Mouse (Mus musculus) limb, embryonic 11.5 days (tissue): ENCODE measurements around the gene Ephb2. TPM values are rescaled to one million over a fixed set of nuclear protein-coding genes. Genes with fewer than 3 reads are reported as not detected.

Source experiments
- ATAC-seq: fragments of 200-750 bp; cut with Nextera tagmentation; 2 replicates; pipeline ENCODE4 v1.8.0; 2017; ENCODE audit warnings: low read depth; ENCODE audit not compliant: insufficient number of reproducible peaks, low FRiP score, low TSS enrichment
- DNase-seq: peaks from one replicate; pipeline ENCODE4 v3.0.0-alpha.2; 2015; ENCODE audit warnings: low spot score
- H3K27ac ChIP-seq: fragments of 300-500 bp; sonication (generic); replicated peaks from 2 replicates; pipeline ENCODE4 v1.5.1; 2014; ENCODE audit warnings: low read depth, mild to moderate bottlenecking, low read length
- H3K27me3 ChIP-seq: fragments of 300-500 bp; sonication (generic); 2 replicates; pipeline ENCODE4 v1.6.1; 2014; ENCODE audit warnings: mild to moderate bottlenecking, low read length, mixed read lengths; ENCODE audit not compliant: control insufficient read depth, insufficient read depth
- H3K36me3 ChIP-seq: fragments of 300-500 bp; sonication (generic); 2 replicates; pipeline ENCODE4 v1.6.1; 2014; ENCODE audit warnings: mild to moderate bottlenecking, low read length, moderate library complexity, mixed read lengths; ENCODE audit not compliant: control insufficient read depth, insufficient read depth
- H3K4me1 ChIP-seq: fragments of 300-500 bp; sonication (generic); 2 replicates; pipeline ENCODE4 v1.6.1; 2014; ENCODE audit warnings: low read length, mixed read lengths; ENCODE audit not compliant: control insufficient read depth, insufficient read depth
- H3K4me2 ChIP-seq: fragments of 300-500 bp; sonication (generic); 2 replicates; pipeline ENCODE4 v1.6.1; 2014; ENCODE audit warnings: low read depth, mild to moderate bottlenecking, moderate library complexity; ENCODE audit not compliant: severe bottlenecking
- H3K4me3 ChIP-seq: fragments of 300-500 bp; sonication (generic); 2 replicates; pipeline ENCODE4 v1.5.1; 2014; ENCODE audit warnings: low read depth, low read length
- H3K9ac ChIP-seq: fragments of 300-500 bp; sonication (generic); 2 replicates; pipeline ENCODE4 v1.6.1; 2014; ENCODE audit warnings: mild to moderate bottlenecking, low read length
- H3K9me3 ChIP-seq: fragments of 300-500 bp; sonication (generic); 2 replicates; pipeline ENCODE4 v1.6.1; 2016; ENCODE audit warnings: low read length; ENCODE audit not compliant: control insufficient read depth
- whole genome bisulfite sequencing: fragments of 180-500 bp; shearing (Covaris S2); extraction: QIAGEN DNeasy Blood & Tissue Kit; methylation state at CpG from one replicate; pipeline ENCODE4 v1.1.7; 2014; 5-methylcytosine and 5-hydroxymethylcytosine counted together
- polyA plus RNA-seq: library from polyadenylated mRNA; unstranded; fragments of >200 nt; fragmentation: Nextera tagmentation; extraction: Ambion mirVana; gene quantifications from 2 replicates; pipeline ENCODE4 v1.2.1, GENCODE M21; 2014

The Ephb2 gene
- polyA plus RNA-seq, 1 experiment from 2014 or later = 12.5 TPM

DNA sequence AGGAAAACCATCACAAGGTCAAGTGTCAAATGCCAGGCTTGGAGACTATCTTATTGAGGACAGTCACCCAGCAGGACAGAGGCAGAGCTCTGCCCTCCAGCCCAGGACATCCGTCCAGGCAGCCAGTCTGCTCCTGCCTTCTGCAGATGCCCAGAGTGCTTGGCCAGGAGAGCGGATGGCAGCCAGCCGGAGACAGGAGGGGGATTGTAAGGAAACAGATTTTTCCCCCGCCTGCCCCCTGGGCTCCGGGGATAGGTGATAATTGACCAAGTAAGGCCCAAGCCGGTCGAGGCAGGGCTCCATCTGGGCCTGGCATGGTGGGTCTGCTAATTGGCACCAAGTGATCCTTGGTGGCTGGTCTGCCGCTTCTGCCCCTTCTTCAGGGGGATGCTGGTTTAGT is 133.3 kb downstream of the Ephb2 start:
- peaks cover 25% of the 10 kb centered on the region for H3K4me1 ChIP-seq
- WGBS = 43% methylated on average over 8 of the region's 8 CpGs

DNA sequence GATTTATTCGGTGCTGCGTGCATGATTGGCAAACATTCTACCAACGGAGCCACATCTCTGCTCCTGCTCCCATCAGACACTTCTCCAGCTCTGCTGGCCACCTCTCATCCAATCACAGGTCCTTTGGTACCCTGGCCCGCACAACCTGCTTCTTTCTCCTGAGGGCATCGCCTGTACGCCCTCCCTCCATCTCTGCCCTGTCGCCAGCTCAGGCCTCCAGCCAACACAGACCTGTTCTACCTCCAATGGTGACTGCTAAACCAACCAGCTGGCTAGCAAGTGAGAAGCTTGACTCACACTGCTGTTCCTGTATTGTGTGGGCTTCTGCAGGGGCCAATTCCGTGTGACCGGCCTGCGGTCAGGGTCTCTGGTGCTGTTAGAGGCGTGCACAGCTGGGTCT is 134.6 kb downstream of the Ephb2 start:
- H3K27me3 ChIP-seq = no peaks in the 10 kb centered on the region
- DNase-seq (no peak), ATAC-seq (no peak)
- no peaks in the 10 kb centered on the region for H3K36me3 ChIP-seq
- H3K4me1 ChIP-seq = peaks cover 25% of the 10 kb centered on the region
- no peak overlapping the region for H3K4me2 ChIP-seq
- H3K27ac ChIP-seq = no peak overlapping the region
- H3K9ac ChIP-seq = no peak overlapping the region
- no peaks in the 10 kb centered on the region for H3K9me3 ChIP-seq
- WGBS = 95% methylated on average over 11 of the region's 11 CpGs
- no peak overlapping the region for H3K4me3 ChIP-seq

More for the DNA sequence above, 133.3 kb downstream of the Ephb2 start:
- Histone ChIP-seq H3K27ac (no peak overlapping the region), H3K4me3 (no peak overlapping the region), H3K9me3 (no peaks in the 10 kb centered on the region), H3K9ac (no peak overlapping the region), H3K27me3 (no peaks in the 10 kb centered on the region), H3K4me2 (no peak overlapping the region), H3K36me3 (no peaks in the 10 kb centered on the region)
- no peak for DNase-seq
- ATAC-seq = no peak

DNA sequence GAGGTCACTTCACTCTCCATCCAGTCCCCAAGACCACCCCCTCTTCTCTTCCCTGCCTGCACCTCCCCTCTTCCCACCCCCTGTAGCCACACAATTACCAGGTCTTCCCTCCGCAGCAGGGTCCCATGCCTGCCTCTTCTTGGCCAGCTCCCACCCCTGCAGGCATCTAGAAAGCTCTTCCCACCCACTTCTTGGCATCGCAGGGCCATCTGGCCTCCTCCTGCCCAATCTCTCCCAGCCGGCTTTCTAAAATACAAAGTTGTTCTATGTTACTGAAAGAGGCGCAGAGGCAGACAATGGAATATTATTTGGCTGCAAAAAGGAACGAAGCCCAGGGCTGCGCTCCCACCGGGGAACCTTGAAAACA is 136.7 kb downstream of the Ephb2 start:
- Histone ChIP-seq H3K9me3 (no peaks in the 10 kb centered on the region), H3K4me2 (no peak overlapping the region), H3K27ac (no peak overlapping the region), H3K4me1 (peaks cover 12% of the 10 kb centered on the region), H3K4me3 (no peak overlapping the region), H3K9ac (no peak overlapping the region), H3K27me3 (no peaks in the 10 kb centered on the region), H3K36me3 (peaks cover 3% of the 10 kb centered on the region; the same call in 1 of the 2 replicates)
- DNase-seq (no peak), ATAC-seq (no peak)
- 81% methylated on average over 7 of the region's 7 CpGs for WGBS

DNA sequence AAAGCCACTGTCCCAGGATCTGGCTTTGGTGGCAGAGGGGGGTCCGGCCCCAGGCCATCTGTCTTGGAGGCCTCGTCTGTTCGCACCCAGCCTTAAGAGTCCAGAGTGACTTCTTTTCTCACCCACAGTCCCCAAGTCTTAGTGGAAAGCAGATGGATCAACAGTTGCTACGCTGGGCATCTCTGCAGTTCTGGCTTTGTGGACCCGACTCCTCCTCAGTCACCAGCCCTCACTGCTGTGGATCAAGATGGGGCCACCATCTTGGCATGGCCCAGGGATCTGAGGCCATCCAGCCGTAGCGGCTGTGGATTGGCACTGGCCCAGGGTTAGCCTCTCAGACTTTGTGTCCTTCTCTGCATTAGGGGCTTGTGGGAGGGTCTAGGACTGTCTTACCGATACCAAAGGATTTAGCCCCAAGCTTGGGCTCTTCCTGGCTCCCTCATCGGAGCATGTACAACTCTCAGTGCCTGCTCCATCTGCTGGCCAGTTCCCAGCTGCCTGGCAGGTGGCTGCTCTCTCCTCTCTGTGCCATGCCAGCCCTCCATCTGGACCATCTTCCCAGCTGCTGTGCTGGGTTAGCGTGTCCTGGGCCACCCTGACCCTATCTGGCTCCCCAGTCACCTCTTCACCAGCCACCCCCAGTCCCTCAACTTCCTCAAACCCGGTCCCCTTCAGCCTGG is 137.2 kb downstream of the Ephb2 start:
- H3K4me1 ChIP-seq = peaks cover 10% of the 10 kb centered on the region
- no peak overlapping the region for H3K9ac ChIP-seq
- no peaks in the 10 kb centered on the region for H3K27me3 ChIP-seq
- H3K36me3 ChIP-seq = peaks cover 6% of the 10 kb centered on the region; the same call in 1 of the 2 replicates
- WGBS = 85% methylated on average over 11 of the region's 11 CpGs
- ATAC-seq (no peak), DNase-seq (no peak)
- H3K4me2 ChIP-seq = no peak overlapping the region
- H3K9me3 ChIP-seq = no peaks in the 10 kb centered on the region
- H3K27ac ChIP-seq = no peak overlapping the region
- no peak overlapping the region for H3K4me3 ChIP-seq

DNA sequence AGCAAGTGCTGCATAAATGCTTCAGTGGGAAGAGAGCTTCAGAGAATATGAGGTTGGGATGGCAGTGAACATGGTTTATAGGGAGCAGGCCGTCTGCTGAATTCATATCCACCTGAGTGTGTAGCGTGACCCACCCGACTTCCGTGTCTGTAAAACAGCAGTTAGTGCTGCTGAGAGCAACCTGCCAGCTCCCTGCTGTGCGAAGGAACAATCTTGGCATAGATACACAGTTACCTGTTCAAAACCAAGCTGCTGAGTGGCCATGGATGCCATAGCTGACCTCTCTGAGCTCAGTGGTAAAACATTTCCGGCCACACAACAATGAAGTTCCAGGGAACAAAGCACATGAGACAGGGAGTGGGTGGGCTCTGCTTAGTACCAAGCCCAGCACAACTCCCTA is 138.5 kb downstream of the Ephb2 start:
- Histone ChIP-seq H3K4me2 (no peak overlapping the region), H3K9ac (no peak overlapping the region), H3K36me3 (peaks cover 6% of the 10 kb centered on the region; the same call in 1 of the 2 replicates), H3K4me1 (peaks cover 6% of the 10 kb centered on the region), H3K27me3 (no peaks in the 10 kb centered on the region), H3K9me3 (no peaks in the 10 kb centered on the region), H3K4me3 (no peak overlapping the region), H3K27ac (no peak overlapping the region)
- 87% methylated on average over 6 of the region's 6 CpGs for WGBS
- ATAC-seq (no peak), DNase-seq (no peak)

DNA sequence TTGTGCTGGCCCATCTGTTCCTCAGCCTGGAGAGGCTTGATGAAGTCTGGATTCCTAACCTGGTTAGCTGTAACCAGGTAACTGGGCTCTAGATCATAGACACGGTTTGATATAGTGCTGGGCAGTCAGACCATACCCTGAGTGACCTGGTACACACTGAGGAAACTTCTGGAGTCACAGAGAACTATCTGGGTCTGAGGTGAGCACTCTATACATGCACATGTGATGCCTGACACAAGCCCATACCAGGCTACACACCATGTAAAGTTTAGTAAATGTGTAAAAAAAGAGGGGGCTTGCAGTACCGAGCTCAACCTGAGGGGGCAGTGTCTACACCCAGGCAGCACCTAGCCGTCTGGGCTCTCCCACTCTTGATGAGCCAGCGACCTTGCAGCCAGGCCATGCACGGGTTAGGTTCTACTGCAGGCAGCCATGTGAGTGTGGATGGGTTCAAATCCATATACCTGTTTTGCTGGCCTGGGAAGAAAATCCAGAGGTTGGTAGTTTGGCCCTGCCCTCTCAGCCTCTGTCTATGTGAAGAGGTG is 139.3 kb downstream of the Ephb2 start:
- Histone ChIP-seq H3K4me3 (no peak overlapping the region), H3K9me3 (no peaks in the 10 kb centered on the region), H3K27me3 (no peaks in the 10 kb centered on the region), H3K9ac (no peak overlapping the region), H3K4me2 (no peak overlapping the region), H3K27ac (no peak overlapping the region), H3K4me1 (peaks cover 5% of the 10 kb centered on the region), H3K36me3 (peaks cover 6% of the 10 kb centered on the region; the same call in 1 of the 2 replicates)
- ATAC-seq (no peak), DNase-seq (peak; percentile 86)
- WGBS = 21% methylated on average over 5 of the region's 5 CpGs

DNA sequence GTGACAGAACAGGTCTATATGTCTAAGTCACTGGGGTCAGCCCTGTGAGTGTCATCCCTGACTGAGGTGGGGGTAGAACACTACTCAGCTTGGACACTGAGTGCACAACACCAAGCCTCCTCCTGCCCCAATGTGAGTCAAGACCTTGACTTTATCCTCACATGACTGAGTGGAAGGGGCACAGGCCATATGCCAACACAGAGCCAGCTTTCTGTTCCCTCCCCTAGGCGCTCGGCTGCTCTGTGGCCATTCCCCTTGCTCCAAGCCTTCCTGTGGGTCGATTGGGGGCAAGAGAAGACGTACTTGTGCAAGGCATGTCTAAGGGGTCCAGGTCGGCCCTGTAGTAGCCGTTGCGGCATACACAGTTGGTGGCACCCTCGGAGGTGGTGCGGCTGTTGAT is 140.1 kb downstream of the Ephb2 start:
- Histone ChIP-seq H3K36me3 (peaks cover 6% of the 10 kb centered on the region; the same call in 1 of the 2 replicates), H3K4me2 (no peak overlapping the region), H3K27ac (no peak overlapping the region), H3K4me1 (peaks cover 5% of the 10 kb centered on the region; the same call in 1 of the 2 replicates), H3K9ac (no peak overlapping the region), H3K9me3 (no peaks in the 10 kb centered on the region), H3K27me3 (no peaks in the 10 kb centered on the region), H3K4me3 (no peak overlapping the region)
- DNase-seq = no peak
- no peak for ATAC-seq
- WGBS = 96% methylated on average over 9 of the region's 9 CpGs

DNA sequence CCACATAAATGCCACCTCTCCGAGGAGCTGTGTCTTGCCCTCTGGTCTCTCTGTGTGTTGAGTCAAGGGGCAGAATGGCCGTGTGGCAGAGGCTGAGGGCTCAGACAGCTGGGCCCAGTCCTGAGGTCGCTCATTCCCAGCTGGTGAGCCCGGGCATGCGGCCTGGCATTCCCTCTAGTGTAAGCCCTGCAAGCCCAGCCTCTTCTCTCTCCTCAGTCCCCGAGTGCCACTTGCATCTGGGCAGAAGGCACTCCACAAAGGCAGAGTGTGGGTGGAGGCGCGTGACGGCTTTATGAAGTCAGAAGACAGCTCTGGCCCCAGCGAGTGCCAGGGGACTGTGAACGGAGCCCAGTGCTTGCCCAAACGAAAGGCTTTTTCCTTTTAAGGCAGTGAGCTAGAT is 145.8 kb downstream of the Ephb2 start:
- H3K4me1 ChIP-seq = peaks cover 13% of the 10 kb centered on the region

More for the DNA sequence above, 145.8 kb downstream of the Ephb2 start:
- Histone ChIP-seq H3K27ac (no peak overlapping the region), H3K4me2 (no peak overlapping the region), H3K4me3 (no peak overlapping the region), H3K9ac (no peak overlapping the region), H3K27me3 (no peaks in the 10 kb centered on the region), H3K9me3 (no peaks in the 10 kb centered on the region), H3K36me3 (peaks cover 6% of the 10 kb centered on the region; the same call in 1 of the 2 replicates)
- no peak for DNase-seq
- no peak for ATAC-seq
- 92% methylated on average over 12 of the region's 12 CpGs for WGBS
